Mouse (Mus musculus): Measurements from ENCODE around the gene Imp4. TPM values are rescaled to one million over a fixed set of nuclear protein-coding genes. Genes with fewer than 3 reads are reported as not detected.

Gene Imp4
- total and polyA plus RNA-seq, 3 experiments: 24.2 to 28.6 (median 26.5) TPM

- TF ChIP-seq POLR2A (IDR thresholded peaks at IDR 0.05; ENCODE audit: insufficient read depth, low read depth, low read length) (no peak), EP300 (IDR thresholded peaks at IDR 0.05; ENCODE audit: insufficient read depth, low read depth, low read length) (no peak), CTCF (IDR thresholded peaks at IDR 0.05) (peak; percentile 62)
- Histone ChIP-seq H3K79me2 (replicated peaks; ENCODE audit: control insufficient read depth, insufficient read depth, low read length) (no peaks in the 10 kb centered on the region), H3K27me3 (ENCODE audit: control insufficient read depth, insufficient read depth, low read length) (no peaks in the 10 kb centered on the region), H3K4me3 (peak overlapping the region; percentile 69), H3K4me1 (ENCODE audit: control insufficient read depth, insufficient read depth, low read length) (no peaks in the 10 kb centered on the region), H3K9ac (ENCODE audit: low read depth, low read length) (peak overlapping the region; percentile 71), H3K36me3 (ENCODE audit: control insufficient read depth, insufficient read depth, low read length) (no peaks in the 10 kb centered on the region), H3K27ac (peak overlapping the region; percentile 96)
- no peak for DNase-seq
- intact Hi-C loops (cut with DNase I): loop anchor here (2.0 to 10.0 kb wide), 2 partner anchors 19 to 435 kb away; partner anchors contain the start of gene Ptpn18
- WGBS: 5% methylated on average over 31 of the region's 31 CpGs
Measured at GRCm38 (mm10) chr1:34439961-34440630, 445 bp downstream of the Imp4 start.

- intact Hi-C loops (cut with DNase I): no loop called here
- Histone ChIP-seq H3K4me3 (no peak overlapping the region), H3K27me3 (ENCODE audit: control insufficient read depth, insufficient read depth, low read length) (no peaks in the 10 kb centered on the region), H3K79me2 (replicated peaks; ENCODE audit: control insufficient read depth, insufficient read depth, low read length) (no peaks in the 10 kb centered on the region), H3K9ac (ENCODE audit: low read depth, low read length) (no peak overlapping the region), H3K27ac (no peak overlapping the region), H3K36me3 (ENCODE audit: control insufficient read depth, insufficient read depth, low read length) (no peaks in the 10 kb centered on the region), H3K4me1 (ENCODE audit: control insufficient read depth, insufficient read depth, low read length) (no peaks in the 10 kb centered on the region)
- TF ChIP-seq EP300 (IDR thresholded peaks at IDR 0.05; ENCODE audit: insufficient read depth, low read depth, low read length): no peak
- TF ChIP-seq POLR2A (IDR thresholded peaks at IDR 0.05; ENCODE audit: insufficient read depth, low read depth, low read length): no peak
- no peak for TF ChIP-seq CTCF (IDR thresholded peaks at IDR 0.05)
- 94% methylated on average over 6 of the region's 6 CpGs for WGBS
- no peak for DNase-seq
Measured at GRCm38 (mm10) chr1:34443124-34443523, 3.5 kb downstream of the Imp4 start.

DNA sequence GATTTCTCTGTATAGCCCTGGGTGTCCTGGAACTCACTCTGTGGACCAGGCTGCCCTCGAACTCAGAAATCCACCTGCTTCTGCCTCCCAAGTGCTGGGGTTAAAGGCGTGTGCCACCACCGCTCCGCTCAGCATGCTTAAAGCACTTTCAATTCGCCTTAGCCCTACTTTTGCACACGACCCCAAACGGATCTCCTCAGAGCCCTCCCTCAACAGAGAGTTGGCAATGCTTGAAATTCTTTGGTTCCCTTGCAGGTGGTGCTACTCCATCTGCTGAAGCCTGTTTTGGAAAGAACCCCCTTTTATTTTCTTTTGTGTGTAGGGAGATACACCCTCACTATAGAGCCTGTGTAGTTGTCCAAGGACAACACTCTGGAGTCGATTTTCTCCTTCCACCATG is 18.8 kb downstream of the Imp4 start:
- no peaks in the 10 kb centered on the region for H3K36me3 ChIP-seq (ENCODE audit: control insufficient read depth, insufficient read depth, low read length)
- intact Hi-C loops (cut with DNase I): loop anchor here (2.0 kb wide), 1 partner anchor 18 kb away; no protein-coding TSS in a partner anchor
- no peaks in the 10 kb centered on the region for H3K4me1 ChIP-seq (ENCODE audit: control insufficient read depth, insufficient read depth, low read length)
- 47% methylated on average over 8 of the region's 8 CpGs for WGBS
- TF ChIP-seq POLR2A (IDR thresholded peaks at IDR 0.05; ENCODE audit: insufficient read depth, low read depth, low read length) (no peak), CTCF (IDR thresholded peaks at IDR 0.05) (no peak), EP300 (IDR thresholded peaks at IDR 0.05; ENCODE audit: insufficient read depth, low read depth, low read length) (no peak)
- H3K27ac ChIP-seq: no peak overlapping the region
- H3K27me3 ChIP-seq (ENCODE audit: control insufficient read depth, insufficient read depth, low read length): no peaks in the 10 kb centered on the region
- DNase-seq: no peak
- H3K79me2 ChIP-seq (replicated peaks; ENCODE audit: control insufficient read depth, insufficient read depth, low read length): no peaks in the 10 kb centered on the region
- no peak overlapping the region for H3K9ac ChIP-seq (ENCODE audit: low read depth, low read length)
- no peak overlapping the region for H3K4me3 ChIP-seq

- DNase-seq: peak; percentile 93 to 96
- Histone ChIP-seq H3K4me3 (peak within 1 kb of the TSS; percentile 63), H3K4me1 (ENCODE audit: control insufficient read depth, insufficient read depth, low read length) (no peaks in the 10 kb centered on the region), H3K9ac (ENCODE audit: low read depth, low read length) (peak within 1 kb of the TSS; percentile 77), H3K27me3 (ENCODE audit: control insufficient read depth, insufficient read depth, low read length) (no peaks in the 10 kb centered on the region), H3K36me3 (ENCODE audit: control insufficient read depth, insufficient read depth, low read length) (no peaks in the 10 kb centered on the region), H3K79me2 (replicated peaks; ENCODE audit: control insufficient read depth, insufficient read depth, low read length) (no peaks in the 10 kb centered on the region), H3K27ac (peak within 1 kb of the TSS; percentile 51)
- peak; percentile 47 for TF ChIP-seq CTCF (IDR thresholded peaks at IDR 0.05)
- TF ChIP-seq POLR2A (IDR thresholded peaks at IDR 0.05; ENCODE audit: insufficient read depth, low read depth, low read length): peak; percentile 64; the same call in 1 of the 2 replicates
- TF ChIP-seq EP300 (IDR thresholded peaks at IDR 0.05; ENCODE audit: insufficient read depth, low read depth, low read length): no peak
- intact Hi-C loops (cut with DNase I): loop anchor here (2.0 to 5.0 kb wide), 2 partner anchors 19 to 143 kb away; no protein-coding TSS in a partner anchor
- under 1% methylated on average over 48 of the region's 48 CpGs for WGBS
Measured at GRCm38 (mm10) chr1:34459284-34460060, 19.8 kb downstream of the Imp4 start, which contains the start of gene Ptpn18. TSS of gene Ptpn18 (plus strand) at chr1:34459762.

GRCm38 (mm10) chr1:34460061-34460441 is 20.4 kb downstream of the Imp4 start:
- no peaks in the 10 kb centered on the region for H3K4me1 ChIP-seq (ENCODE audit: control insufficient read depth, insufficient read depth, low read length)
- H3K4me3 ChIP-seq: peak overlapping the region; percentile 63
- no peaks in the 10 kb centered on the region for H3K79me2 ChIP-seq (replicated peaks; ENCODE audit: control insufficient read depth, insufficient read depth, low read length)
- H3K9ac ChIP-seq (ENCODE audit: low read depth, low read length): peak overlapping the region; percentile 77
- no peak for DNase-seq
- intact Hi-C loops (cut with DNase I): loop anchor here (5.0 kb wide), 1 partner anchor 142 kb away; no protein-coding TSS in a partner anchor
- WGBS: 4% methylated on average over 15 of the region's 15 CpGs
- TF ChIP-seq EP300 (IDR thresholded peaks at IDR 0.05; ENCODE audit: insufficient read depth, low read depth, low read length) (no peak), CTCF (IDR thresholded peaks at IDR 0.05) (no peak), POLR2A (IDR thresholded peaks at IDR 0.05; ENCODE audit: insufficient read depth, low read depth, low read length) (no peak)
- H3K36me3 ChIP-seq (ENCODE audit: control insufficient read depth, insufficient read depth, low read length): no peaks in the 10 kb centered on the region
- H3K27ac ChIP-seq: peak overlapping the region; percentile 51; the same call in 1 of the 2 replicates
- no peaks in the 10 kb centered on the region for H3K27me3 ChIP-seq (ENCODE audit: control insufficient read depth, insufficient read depth, low read length)

Data from heart, adult 2 months (tissue).